Mouse (Mus musculus): ENCODE measurements around the gene Pnpo. TPM values are rescaled to one million over a fixed set of nuclear protein-coding genes. Genes with fewer than 3 reads are reported as not detected.
A peak's percentile ranks its signal among the peaks of the same experiment; 100 is the strongest.

Pnpo gene
- polyA plus RNA-seq, 1 experiment from 2014 or later: 19.0 TPM

DNA sequence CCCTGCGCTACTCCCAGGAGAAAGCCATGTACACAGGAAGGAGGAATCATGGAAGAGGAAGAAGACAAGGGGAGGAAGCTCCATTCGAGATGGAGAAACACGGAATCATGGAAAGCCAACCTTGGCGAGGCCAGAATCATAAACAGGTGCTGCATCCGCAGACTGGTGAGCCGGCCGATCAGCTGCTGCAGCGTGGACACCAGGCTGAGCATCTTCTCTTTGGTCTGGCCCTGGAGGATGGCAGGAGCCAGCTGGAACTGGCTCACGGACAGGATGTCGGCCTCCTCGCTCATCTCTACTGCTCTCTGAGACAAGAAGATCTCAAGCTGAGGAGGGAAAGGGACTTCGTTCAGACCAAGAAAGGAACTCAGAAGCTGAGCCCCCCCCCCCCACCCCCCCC lies 35.2 kb downstream of the Pnpo start:
- peaks cover 50% of the 10 kb centered on the region for H3K36me3 ChIP-seq (ENCODE audit: control insufficient read depth, insufficient read depth, low read length)

GRCm38 (mm10) chr11:96906431-96907161 lies 37.2 kb downstream of the Pnpo start:
- peaks cover 27% of the 10 kb centered on the region for H3K4me1 ChIP-seq (ENCODE audit: control insufficient read depth, insufficient read depth, low read length)
- H3K36me3 ChIP-seq (ENCODE audit: control insufficient read depth, insufficient read depth, low read length): peaks cover 33% of the 10 kb centered on the region
- H3K4me3 ChIP-seq (ENCODE audit: low read depth, low read length): no peak overlapping the region
- peak overlapping the region; percentile 17; the same call in 1 of the 2 replicates for H3K27ac ChIP-seq (ENCODE audit: low read depth, low read length)
- ATAC-seq: no peak
- no peaks in the 10 kb centered on the region for H3K9me3 ChIP-seq (replicated peaks; ENCODE audit: control insufficient read depth, low read length)
- no peak overlapping the region for H3K4me2 ChIP-seq (ENCODE audit: low read length)
- no peaks in the 10 kb centered on the region for H3K27me3 ChIP-seq (replicated peaks; ENCODE audit: control insufficient read depth, insufficient read depth, low read length)
- no peak overlapping the region for H3K9ac ChIP-seq (ENCODE audit: low read length)
- 65% methylated on average over 15 of the region's 15 CpGs for WGBS
- DNase-seq (ENCODE audit: low spot score): no peak

More for the DNA sequence above, 35.2 kb downstream of the Pnpo start:
- DNase-seq (ENCODE audit: low spot score) (no peak), ATAC-seq (no peak)
- Histone ChIP-seq H3K4me2 (ENCODE audit: low read length) (no peak overlapping the region), H3K27me3 (replicated peaks; ENCODE audit: control insufficient read depth, insufficient read depth, low read length) (no peaks in the 10 kb centered on the region), H3K9me3 (replicated peaks; ENCODE audit: control insufficient read depth, low read length) (no peaks in the 10 kb centered on the region), H3K4me1 (ENCODE audit: control insufficient read depth, insufficient read depth, low read length) (peaks cover 9% of the 10 kb centered on the region), H3K27ac (ENCODE audit: low read depth, low read length) (no peak overlapping the region), H3K4me3 (ENCODE audit: low read depth, low read length) (no peak overlapping the region), H3K9ac (ENCODE audit: low read length) (no peak overlapping the region; the same call in 1 of the 2 replicates)
- WGBS: 93% methylated on average over 12 of the region's 12 CpGs

GRCm38 (mm10) chr11:96902639-96903635 lies 40.8 kb downstream of the Pnpo start:
- peaks cover 54% of the 10 kb centered on the region for H3K4me1 ChIP-seq (ENCODE audit: control insufficient read depth, insufficient read depth, low read length)
- H3K9ac ChIP-seq (ENCODE audit: low read length): peak overlapping the region; percentile 2; the same call in 1 of the 2 replicates
- ATAC-seq (peak; percentile 83), DNase-seq (ENCODE audit: low spot score) (peak; percentile 96)
- WGBS: 4% methylated on average over 16 of the region's 16 CpGs
- H3K9me3 ChIP-seq (replicated peaks; ENCODE audit: control insufficient read depth, low read length): no peaks in the 10 kb centered on the region
- peak overlapping the region; percentile 89 for H3K27ac ChIP-seq (ENCODE audit: low read depth, low read length)
- H3K36me3 ChIP-seq (ENCODE audit: control insufficient read depth, insufficient read depth, low read length): peaks cover 14% of the 10 kb centered on the region
- no peak overlapping the region for H3K4me3 ChIP-seq (ENCODE audit: low read depth, low read length)
- H3K27me3 ChIP-seq (replicated peaks; ENCODE audit: control insufficient read depth, insufficient read depth, low read length): no peaks in the 10 kb centered on the region
- peak overlapping the region; percentile 6; the same call in 1 of the 2 replicates for H3K4me2 ChIP-seq (ENCODE audit: low read length)

GRCm38 (mm10) chr11:96901332-96901731 lies 42.5 kb downstream of the Pnpo start:
- Histone ChIP-seq H3K4me1 (ENCODE audit: control insufficient read depth, insufficient read depth, low read length) (peaks cover 61% of the 10 kb centered on the region), H3K4me3 (ENCODE audit: low read depth, low read length) (no peak overlapping the region), H3K9ac (ENCODE audit: low read length) (no peak overlapping the region), H3K27me3 (replicated peaks; ENCODE audit: control insufficient read depth, insufficient read depth, low read length) (no peaks in the 10 kb centered on the region), H3K9me3 (replicated peaks; ENCODE audit: control insufficient read depth, low read length) (no peaks in the 10 kb centered on the region), H3K36me3 (ENCODE audit: control insufficient read depth, insufficient read depth, low read length) (0 out of 2 replicates have a peak, but pooled peaks cover 5% of the 10 kb centered on the region), H3K27ac (ENCODE audit: low read depth, low read length) (peak overlapping the region; percentile 89; the same call in 1 of the 2 replicates), H3K4me2 (ENCODE audit: low read length) (no peak overlapping the region)
- 42% methylated on average over 9 of the region's 9 CpGs for WGBS
- DNase-seq (ENCODE audit: low spot score) (no peak), ATAC-seq (no peak)

DNA sequence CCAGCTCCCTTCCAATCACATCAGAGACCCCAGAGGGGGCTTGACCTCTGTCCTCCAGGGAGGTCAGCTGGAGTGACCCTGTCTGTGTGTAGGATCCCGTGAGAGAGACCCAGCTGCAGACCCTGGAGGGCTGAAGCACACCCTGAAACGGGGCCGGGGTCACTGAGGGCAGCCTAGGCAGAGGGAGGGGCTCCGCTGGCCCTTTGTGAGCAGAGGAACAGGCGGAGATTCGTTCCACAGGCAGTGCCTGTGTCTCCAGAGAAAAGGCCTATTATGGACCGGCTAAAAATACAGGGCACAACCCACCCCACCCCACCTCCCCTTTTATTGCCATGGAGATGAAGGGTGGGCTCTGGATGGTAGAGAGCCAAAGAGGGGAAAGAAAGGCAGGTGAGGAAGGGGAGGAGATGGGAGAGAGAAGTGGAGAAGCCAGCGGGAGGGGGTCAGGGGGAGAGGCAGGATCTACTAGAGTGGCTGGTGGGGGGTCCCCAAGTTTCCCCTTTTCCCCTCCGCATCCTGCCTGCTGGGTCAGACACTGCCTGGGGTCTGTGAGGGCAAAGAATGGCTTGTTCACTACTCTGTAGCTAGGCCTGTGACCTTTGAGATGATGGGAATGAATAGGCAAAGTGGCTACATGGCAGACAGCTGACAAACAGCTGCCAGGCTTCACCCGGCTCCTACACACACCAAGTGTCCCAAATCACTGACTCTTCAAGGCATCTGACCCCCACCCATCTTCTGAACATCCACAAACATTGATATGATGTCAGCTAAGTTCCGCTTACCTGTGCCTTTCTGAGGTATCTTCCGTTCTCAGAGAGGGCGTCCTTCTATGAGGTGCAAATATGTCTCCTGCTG lies 44.1 kb downstream of the Pnpo start:
- peaks cover 62% of the 10 kb centered on the region for H3K4me1 ChIP-seq (ENCODE audit: control insufficient read depth, insufficient read depth, low read length)
- H3K27ac ChIP-seq (ENCODE audit: low read depth, low read length): peak overlapping the region; percentile 87
- DNase-seq (ENCODE audit: low spot score) (peak; percentile 61), ATAC-seq (peak; percentile 51)
- H3K4me2 ChIP-seq (ENCODE audit: low read length): peak overlapping the region; percentile 35
- H3K9me3 ChIP-seq (replicated peaks; ENCODE audit: control insufficient read depth, low read length): no peaks in the 10 kb centered on the region
- no peaks in the 10 kb centered on the region for H3K27me3 ChIP-seq (replicated peaks; ENCODE audit: control insufficient read depth, insufficient read depth, low read length)
- WGBS: 21% methylated on average over 13 of the region's 13 CpGs
- H3K4me3 ChIP-seq (ENCODE audit: low read depth, low read length): no peak overlapping the region
- H3K36me3 ChIP-seq (ENCODE audit: control insufficient read depth, insufficient read depth, low read length): no peaks in the 10 kb centered on the region
- peak overlapping the region; percentile 45; the same call in 1 of the 2 replicates for H3K9ac ChIP-seq (ENCODE audit: low read length)

DNA sequence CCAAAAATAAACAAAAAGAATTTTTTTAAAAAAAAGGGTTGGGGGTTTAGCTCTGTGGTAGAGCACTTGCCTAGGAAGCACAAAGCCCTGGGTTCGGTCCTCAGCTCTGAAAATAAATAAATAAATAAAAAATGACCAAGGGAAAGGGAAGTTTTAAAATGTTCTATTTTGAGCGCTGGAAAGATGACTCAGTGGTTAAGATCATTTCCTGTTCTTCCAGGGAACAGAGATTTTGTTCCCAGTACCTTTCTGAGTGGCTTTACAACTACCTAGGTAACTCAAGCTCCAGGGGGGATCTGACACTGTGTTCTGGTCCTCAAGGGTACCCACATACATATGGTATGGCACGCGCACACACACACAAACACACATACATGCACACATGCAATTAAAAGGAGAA lies 47.9 kb downstream of the Pnpo start:
- WGBS: 94% methylated on average over 4 of the region's 4 CpGs
- no peak for DNase-seq (ENCODE audit: low spot score)
- Histone ChIP-seq H3K9me3 (replicated peaks; ENCODE audit: control insufficient read depth, low read length) (no peaks in the 10 kb centered on the region), H3K36me3 (ENCODE audit: control insufficient read depth, insufficient read depth, low read length) (no peaks in the 10 kb centered on the region), H3K4me1 (ENCODE audit: control insufficient read depth, insufficient read depth, low read length) (peaks cover 46% of the 10 kb centered on the region), H3K27ac (ENCODE audit: low read depth, low read length) (no peak overlapping the region), H3K27me3 (replicated peaks; ENCODE audit: control insufficient read depth, insufficient read depth, low read length) (no peaks in the 10 kb centered on the region), H3K4me3 (ENCODE audit: low read depth, low read length) (no peak overlapping the region), H3K4me2 (ENCODE audit: low read length) (no peak overlapping the region), H3K9ac (ENCODE audit: low read length) (no peak overlapping the region)
- ATAC-seq: no peak

GRCm38 (mm10) chr11:96893203-96893842 lies 50.5 kb downstream of the Pnpo start:
- H3K4me2 ChIP-seq (ENCODE audit: low read length): no peak overlapping the region
- peaks cover 25% of the 10 kb centered on the region for H3K4me1 ChIP-seq (ENCODE audit: control insufficient read depth, insufficient read depth, low read length)
- 28% methylated on average over 11 of the region's 11 CpGs for WGBS
- H3K9me3 ChIP-seq (replicated peaks; ENCODE audit: control insufficient read depth, low read length): no peaks in the 10 kb centered on the region
- no peaks in the 10 kb centered on the region for H3K36me3 ChIP-seq (ENCODE audit: control insufficient read depth, insufficient read depth, low read length)
- 0 out of 2 replicates have a peak overlapping the region, but pooled peaks have one; percentile 1 for H3K9ac ChIP-seq (ENCODE audit: low read length)
- ATAC-seq: peak; percentile 80
- H3K27me3 ChIP-seq (replicated peaks; ENCODE audit: control insufficient read depth, insufficient read depth, low read length): no peaks in the 10 kb centered on the region
- H3K27ac ChIP-seq (ENCODE audit: low read depth, low read length): peak overlapping the region; percentile 78
- H3K4me3 ChIP-seq (ENCODE audit: low read depth, low read length): no peak overlapping the region
- DNase-seq (ENCODE audit: low spot score): peak; percentile 69

Measured in forebrain, embryonic 14.5 days (tissue).